Mouse (Mus musculus) midbrain, embryonic 10.5 days (tissue): ENCODE results near the gene Fdx1. TPM values are rescaled to one million over a fixed set of nuclear protein-coding genes. Genes with fewer than 3 reads are reported as not detected.
A peak's percentile ranks its signal among the peaks of the same experiment; 100 is the strongest.

ENCODE experiments used
- DNase-seq: peaks from one replicate; pipeline ENCODE4 v3.0.0-alpha.2; 2017; ENCODE audit warnings: low spot score
- H3K27ac ChIP-seq: fragments of 300-500 bp; sonication (generic); replicated peaks from 2 replicates; pipeline ENCODE4 v1.5.1; 2016; ENCODE audit warnings: mild to moderate bottlenecking
- H3K27me3 ChIP-seq: fragments of 300-500 bp; sonication (generic); 2 replicates; pipeline ENCODE4 v1.6.1; 2016; ENCODE audit warnings: low read depth, mild to moderate bottlenecking; ENCODE audit not compliant: poor library complexity, severe bottlenecking
- H3K36me3 ChIP-seq: fragments of 300-500 bp; sonication (generic); 2 replicates; pipeline ENCODE4 v1.6.1; 2016; ENCODE audit warnings: mild to moderate bottlenecking, moderate library complexity
- H3K4me1 ChIP-seq: fragments of 300-500 bp; sonication (generic); 2 replicates; pipeline ENCODE4 v1.6.1; 2016
- H3K4me3 ChIP-seq: fragments of 300-500 bp; sonication (generic); 2 replicates; pipeline ENCODE4 v1.5.1; 2016; ENCODE audit warnings: mild to moderate bottlenecking, moderate library complexity
- H3K9me3 ChIP-seq: fragments of 300-500 bp; sonication (generic); replicated peaks from 2 replicates; pipeline ENCODE4 v1.6.1; 2016; ENCODE audit warnings: mild to moderate bottlenecking
- WGBS: fragments of 180-500 bp; shearing (Covaris S2); methylation state at CpG from one replicate; pipeline ENCODE4 v1.1.7; 2016; 5-methylcytosine and 5-hydroxymethylcytosine counted together
- polyA plus RNA-seq: library from polyadenylated mRNA; unstranded; fragments of >200 nt; fragmentation: Nextera tagmentation; extraction: Ambion mirVana; gene quantifications from 2 replicates; pipeline ENCODE4 v1.2.1, GENCODE M21; 2016

The Fdx1 gene
- 46.8 and 49.4 TPM in 2 replicates for polyA plus RNA-seq

- Histone ChIP-seq H3K27ac (peak within 1 kb of the TSS; percentile 88), H3K27me3 (peaks cover 41% of the 10 kb centered on the region), H3K4me1 (peaks cover 29% of the 10 kb centered on the region), H3K9me3 (no peaks in the 10 kb centered on the region), H3K4me3 (peak within 1 kb of the TSS; percentile 83), H3K36me3 (no peaks in the 10 kb centered on the region)
- peak; percentile 67 for DNase-seq
- under 1% methylated on average over 81 of the region's 81 CpGs for WGBS
These were observed at the start of gene Fdx1 for GRCm38 (mm10) chr9:51962975-51963701. Fdx1 (minus strand) TSS chr9:51963556.

- no peaks in the 10 kb centered on the region for H3K27me3 ChIP-seq
- H3K36me3 ChIP-seq: no peaks in the 10 kb centered on the region
- DNase-seq: no peak
- no peak overlapping the region for H3K4me3 ChIP-seq
- 80% methylated on average over 5 of the region's 5 CpGs for WGBS
- H3K9me3 ChIP-seq: no peaks in the 10 kb centered on the region
- H3K4me1 ChIP-seq: no peaks in the 10 kb centered on the region
- H3K27ac ChIP-seq: no peak overlapping the region
These were observed 49.6 kb upstream of the Fdx1 start for GRCm38 (mm10) chr9:52012781-52013436.

- H3K9me3 ChIP-seq: no peaks in the 10 kb centered on the region
- H3K4me1 ChIP-seq: 0 out of 2 replicates have a peak, but pooled peaks cover 3% of the 10 kb centered on the region
- no peak for DNase-seq
- WGBS: 92% methylated on average over 1 of the region's 1 CpGs
- H3K4me3 ChIP-seq: no peak overlapping the region
- H3K27ac ChIP-seq: no peak overlapping the region
- no peaks in the 10 kb centered on the region for H3K27me3 ChIP-seq
- H3K36me3 ChIP-seq: no peaks in the 10 kb centered on the region
These were observed 49.0 kb upstream of the Fdx1 start for GRCm38 (mm10) chr9:52012311-52012710.

- no peak overlapping the region for H3K27ac ChIP-seq
- H3K4me3 ChIP-seq: no peak overlapping the region
- H3K4me1 ChIP-seq: 0 out of 2 replicates have a peak, but pooled peaks cover 4% of the 10 kb centered on the region
- no peak for DNase-seq
- 79% methylated on average over 1 of the region's 1 CpGs for WGBS
- no peaks in the 10 kb centered on the region for H3K27me3 ChIP-seq
- H3K36me3 ChIP-seq: no peaks in the 10 kb centered on the region
- H3K9me3 ChIP-seq: no peaks in the 10 kb centered on the region
These were observed 45.2 kb upstream of the Fdx1 start for GRCm38 (mm10) chr9:52008511-52008910.

GRCm38 (mm10) chr9:52007341-52007740 lies 44.0 kb upstream of the Fdx1 start:
- Histone ChIP-seq H3K4me1 (0 out of 2 replicates have a peak, but pooled peaks cover 4% of the 10 kb centered on the region), H3K27ac (no peak overlapping the region), H3K4me3 (no peak overlapping the region), H3K36me3 (no peaks in the 10 kb centered on the region), H3K27me3 (no peaks in the 10 kb centered on the region), H3K9me3 (no peaks in the 10 kb centered on the region)
- DNase-seq: no peak
- WGBS: 60% methylated on average over 2 of the region's 2 CpGs

- peaks cover 3% of the 10 kb centered on the region; the same call in 1 of the 2 replicates for H3K9me3 ChIP-seq
- H3K36me3 ChIP-seq: no peaks in the 10 kb centered on the region
- H3K27ac ChIP-seq: no peak overlapping the region
- no peak for DNase-seq
- 87% methylated on average over 4 of the region's 4 CpGs for WGBS
- 0 out of 2 replicates have a peak, but pooled peaks cover 4% of the 10 kb centered on the region for H3K4me1 ChIP-seq
- H3K27me3 ChIP-seq: no peaks in the 10 kb centered on the region
- H3K4me3 ChIP-seq: no peak overlapping the region
These were observed 40.1 kb upstream of the Fdx1 start for GRCm38 (mm10) chr9:52003501-52003900.

- Histone ChIP-seq H3K27ac (no peak overlapping the region), H3K4me1 (0 out of 2 replicates have a peak, but pooled peaks cover 3% of the 10 kb centered on the region), H3K27me3 (no peaks in the 10 kb centered on the region), H3K4me3 (no peak overlapping the region), H3K9me3 (peaks cover 9% of the 10 kb centered on the region; the same call in 1 of the 2 replicates), H3K36me3 (no peaks in the 10 kb centered on the region)
- DNase-seq: peak; percentile 13
- 87% methylated on average over 5 of the region's 5 CpGs for WGBS
These were observed 32.2 kb upstream of the Fdx1 start for GRCm38 (mm10) chr9:51995331-51996099.

- Histone ChIP-seq H3K27me3 (no peaks in the 10 kb centered on the region), H3K4me3 (no peak overlapping the region), H3K27ac (no peak overlapping the region), H3K36me3 (no peaks in the 10 kb centered on the region), H3K9me3 (peaks cover 9% of the 10 kb centered on the region; the same call in 1 of the 2 replicates), H3K4me1 (0 out of 2 replicates have a peak, but pooled peaks cover 3% of the 10 kb centered on the region)
- no peak for DNase-seq
- 88% methylated on average over 5 of the region's 5 CpGs for WGBS
These were observed 31.4 kb upstream of the Fdx1 start for GRCm38 (mm10) chr9:51994636-51995260.

- Histone ChIP-seq H3K4me1 (0 out of 2 replicates have a peak, but pooled peaks cover 3% of the 10 kb centered on the region), H3K9me3 (peaks cover 7% of the 10 kb centered on the region; the same call in 1 of the 2 replicates), H3K27ac (no peak overlapping the region), H3K36me3 (no peaks in the 10 kb centered on the region), H3K27me3 (no peaks in the 10 kb centered on the region), H3K4me3 (no peak overlapping the region)
- WGBS: 80% methylated on average over 4 of the region's 4 CpGs
- DNase-seq: peak; percentile 21
These were observed 30.3 kb upstream of the Fdx1 start for GRCm38 (mm10) chr9:51993486-51994275.

GRCm38 (mm10) chr9:51991241-51991876 lies 28.0 kb upstream of the Fdx1 start:
- 60% methylated on average over 2 of the region's 2 CpGs for WGBS
- no peaks in the 10 kb centered on the region for H3K36me3 ChIP-seq

GRCm38 (mm10) chr9:51990828-51991227 lies 27.5 kb upstream of the Fdx1 start:
- peak; percentile 47 for DNase-seq
- no peak overlapping the region for H3K27ac ChIP-seq
- H3K4me3 ChIP-seq: no peak overlapping the region
- 0 out of 2 replicates have a peak, but pooled peaks cover 3% of the 10 kb centered on the region for H3K4me1 ChIP-seq
- no peaks in the 10 kb centered on the region for H3K27me3 ChIP-seq
- 38% methylated on average over 2 of the region's 2 CpGs for WGBS
- H3K9me3 ChIP-seq: 0 out of 2 replicates have a peak, but pooled peaks cover 3% of the 10 kb centered on the region
- H3K36me3 ChIP-seq: no peaks in the 10 kb centered on the region

More at GRCm38 (mm10) chr9:51991241-51991876, 28.0 kb upstream of the Fdx1 start:
- no peaks in the 10 kb centered on the region for H3K27me3 ChIP-seq
- H3K4me1 ChIP-seq: 0 out of 2 replicates have a peak, but pooled peaks cover 3% of the 10 kb centered on the region
- H3K9me3 ChIP-seq: 0 out of 2 replicates have a peak, but pooled peaks cover 3% of the 10 kb centered on the region
- H3K4me3 ChIP-seq: no peak overlapping the region
- no peak overlapping the region for H3K27ac ChIP-seq
- no peak for DNase-seq
